Mouse (Mus musculus) neural tube, embryonic 11.5 days (tissue): ENCODE results near the gene Tnrc6b. TPM values are rescaled to one million over a fixed set of nuclear protein-coding genes. Genes with fewer than 3 reads are reported as not detected.
"Not testable (repeated sequence)": the region's sequence is repeated elsewhere in the genome, so short reads cannot be mapped to it uniquely, and the experiment has no call there.

Experiments
- ATAC-seq: fragments of 200-750 bp; cut with Nextera tagmentation; 2 replicates; pipeline ENCODE4 v1.8.0; 2017; ENCODE audit warnings: moderate number of reproducible peaks, mild to moderate bottlenecking, moderate TSS enrichment, moderate library complexity; ENCODE audit not compliant: insufficient read depth, low FRiP score, low TSS enrichment
- DNase-seq: peaks from one replicate; pipeline ENCODE4 v3.0.0-alpha.2; 2015; ENCODE audit warnings: low spot score
- H3K27ac ChIP-seq: fragments of 300-500 bp; sonication (generic); 2 replicates; pipeline ENCODE4 v1.5.1; 2014; ENCODE audit warnings: low read depth, mild to moderate bottlenecking, low read length
- H3K27me3 ChIP-seq: fragments of 300-500 bp; sonication (generic); 2 replicates; pipeline ENCODE4 v1.6.1; 2014; ENCODE audit warnings: mild to moderate bottlenecking, low read length, mixed read lengths; ENCODE audit not compliant: control insufficient read depth, insufficient read depth
- H3K36me3 ChIP-seq: fragments of 300-500 bp; sonication (generic); 2 replicates; pipeline ENCODE4 v1.6.1; 2014; ENCODE audit warnings: mild to moderate bottlenecking, low read length, moderate library complexity, mixed read lengths; ENCODE audit not compliant: control insufficient read depth, insufficient read depth
- H3K4me1 ChIP-seq: fragments of 300-500 bp; sonication (generic); 2 replicates; pipeline ENCODE4 v1.6.1; 2014; ENCODE audit warnings: low read length, mixed read lengths; ENCODE audit not compliant: control insufficient read depth, insufficient read depth
- H3K4me2 ChIP-seq: fragments of 300-500 bp; sonication (generic); 2 replicates; pipeline ENCODE4 v1.6.1; 2014; ENCODE audit warnings: low read depth, mild to moderate bottlenecking, moderate library complexity
- H3K4me3 ChIP-seq: fragments of 300-500 bp; sonication (generic); 2 replicates; pipeline ENCODE4 v1.5.1; 2014; ENCODE audit warnings: low read depth, low read length
- H3K9ac ChIP-seq: fragments of 300-500 bp; sonication (generic); 2 replicates; pipeline ENCODE4 v1.6.1; 2014; ENCODE audit warnings: mild to moderate bottlenecking, low read length
- H3K9me3 ChIP-seq: fragments of 300-500 bp; sonication (generic); 2 replicates; pipeline ENCODE4 v1.6.1; 2016; ENCODE audit warnings: low read length; ENCODE audit not compliant: control insufficient read depth
- WGBS: fragments of 180-500 bp; shearing (Covaris S2); extraction: QIAGEN DNeasy Blood & Tissue Kit; methylation state at CpG from one replicate; pipeline ENCODE4 v1.1.7; 2014; 5-methylcytosine and 5-hydroxymethylcytosine counted together
- polyA plus RNA-seq: library from polyadenylated mRNA; unstranded; fragments of >200 nt; fragmentation: Nextera tagmentation; extraction: Ambion mirVana; gene quantifications from 2 replicates; pipeline ENCODE4 v1.2.1, GENCODE M21; 2014

Tnrc6b gene
- polyA plus RNA-seq, 1 experiment from 2014 or later: 16.1 TPM

GRCm38 (mm10) chr15:80722366-80722765, 11.3 kb downstream of the Tnrc6b start:
- ATAC-seq (no peak), DNase-seq (no peak)
- H3K4me1 ChIP-seq: no peaks in the 10 kb centered on the region
- H3K4me2 ChIP-seq: no peak overlapping the region
- H3K36me3 ChIP-seq: no peaks in the 10 kb centered on the region
- no peak overlapping the region for H3K27ac ChIP-seq
- no peak overlapping the region for H3K4me3 ChIP-seq
- no peaks in the 10 kb centered on the region for H3K27me3 ChIP-seq
- H3K9me3 ChIP-seq: no peaks in the 10 kb centered on the region
- no peak overlapping the region for H3K9ac ChIP-seq
- WGBS: 60% methylated on average over 3 of the region's 3 CpGs

- no peak overlapping the region for H3K4me2 ChIP-seq
- no peaks in the 10 kb centered on the region for H3K36me3 ChIP-seq
- ATAC-seq (no peak), DNase-seq (no peak)
- H3K9ac ChIP-seq: no peak overlapping the region
- no peak overlapping the region for H3K27ac ChIP-seq
- no peak overlapping the region for H3K4me3 ChIP-seq
- 78% methylated on average over 2 of the region's 2 CpGs for WGBS
- H3K27me3 ChIP-seq: no peaks in the 10 kb centered on the region
- H3K4me1 ChIP-seq: no peaks in the 10 kb centered on the region
- H3K9me3 ChIP-seq: no peaks in the 10 kb centered on the region
Measured at GRCm38 (mm10) chr15:80729477-80729876, 18.4 kb downstream of the Tnrc6b start.

- Histone ChIP-seq H3K27ac (no peak overlapping the region), H3K36me3 (no peaks in the 10 kb centered on the region), H3K4me1 (no peaks in the 10 kb centered on the region), H3K4me2 (no peak overlapping the region), H3K9me3 (no peaks in the 10 kb centered on the region), H3K27me3 (no peaks in the 10 kb centered on the region), H3K4me3 (no peak overlapping the region), H3K9ac (no peak overlapping the region)
- ATAC-seq (no peak), DNase-seq (no peak)
- 100% methylated on average over 1 of the region's 1 CpGs for WGBS
Measured at GRCm38 (mm10) chr15:80731043-80731442, 19.9 kb downstream of the Tnrc6b start.

GRCm38 (mm10) chr15:80731511-80731910, 20.4 kb downstream of the Tnrc6b start:
- Histone ChIP-seq H3K9me3 (no peaks in the 10 kb centered on the region), H3K4me1 (no peaks in the 10 kb centered on the region), H3K27me3 (no peaks in the 10 kb centered on the region), H3K4me3 (no peak overlapping the region), H3K27ac (no peak overlapping the region), H3K4me2 (no peak overlapping the region), H3K9ac (no peak overlapping the region), H3K36me3 (no peaks in the 10 kb centered on the region)
- ATAC-seq (no peak), DNase-seq (no peak)
- 87% methylated on average over 3 of the region's 3 CpGs for WGBS

- DNase-seq: no peak
- 62% methylated on average over 4 of the region's 4 CpGs for WGBS
- no peak overlapping the region for H3K9ac ChIP-seq
Measured at GRCm38 (mm10) chr15:80732266-80733030, 21.3 kb downstream of the Tnrc6b start.

GRCm38 (mm10) chr15:80735300-80735699, 24.2 kb downstream of the Tnrc6b start:
- H3K36me3 ChIP-seq: no peaks in the 10 kb centered on the region
- no peak overlapping the region for H3K4me2 ChIP-seq
- H3K9me3 ChIP-seq: no peaks in the 10 kb centered on the region
- no peak for DNase-seq
- ATAC-seq: no peak
- H3K4me3 ChIP-seq: no peak overlapping the region
- WGBS: 87% methylated on average over 3 of the region's 3 CpGs
- H3K9ac ChIP-seq: no peak overlapping the region
- no peaks in the 10 kb centered on the region for H3K4me1 ChIP-seq
- H3K27me3 ChIP-seq: no peaks in the 10 kb centered on the region
- no peak overlapping the region for H3K27ac ChIP-seq

More at GRCm38 (mm10) chr15:80732266-80733030, 21.3 kb downstream of the Tnrc6b start:
- no peak overlapping the region for H3K27ac ChIP-seq
- no peak overlapping the region for H3K4me3 ChIP-seq
- no peaks in the 10 kb centered on the region for H3K36me3 ChIP-seq
- no peaks in the 10 kb centered on the region for H3K9me3 ChIP-seq
- H3K27me3 ChIP-seq: no peaks in the 10 kb centered on the region
- H3K4me2 ChIP-seq: no peak overlapping the region
- no peaks in the 10 kb centered on the region for H3K4me1 ChIP-seq
- ATAC-seq: no peak

- H3K4me1 ChIP-seq, H3K4me3 ChIP-seq, H3K9ac ChIP-seq, H3K27ac ChIP-seq, H3K27me3 ChIP-seq, H3K4me2 ChIP-seq, H3K9me3 ChIP-seq, ATAC-seq, H3K36me3 ChIP-seq, DNase-seq: not testable (repeated sequence)
- 90% methylated on average over 3 of the region's 4 CpGs for WGBS
Measured at GRCm38 (mm10) chr15:80735708-80736107, 24.6 kb downstream of the Tnrc6b start.

- WGBS: 59% methylated on average over 1 of the region's 1 CpGs
- Histone ChIP-seq H3K4me2 (no peak overlapping the region), H3K4me1 (no peaks in the 10 kb centered on the region), H3K27ac (no peak overlapping the region), H3K36me3 (no peaks in the 10 kb centered on the region), H3K9ac (no peak overlapping the region), H3K9me3 (no peaks in the 10 kb centered on the region), H3K27me3 (no peaks in the 10 kb centered on the region), H3K4me3 (no peak overlapping the region)
- DNase-seq: no peak
- ATAC-seq: no peak
Measured at GRCm38 (mm10) chr15:80736553-80736952, 25.4 kb downstream of the Tnrc6b start.

GRCm38 (mm10) chr15:80738244-80738643, 27.1 kb downstream of the Tnrc6b start:
- no peak overlapping the region for H3K9ac ChIP-seq
- ATAC-seq (no peak), DNase-seq (no peak)
- no peak overlapping the region for H3K27ac ChIP-seq
- no peaks in the 10 kb centered on the region for H3K27me3 ChIP-seq
- H3K4me3 ChIP-seq: no peak overlapping the region
- no peaks in the 10 kb centered on the region for H3K36me3 ChIP-seq
- H3K9me3 ChIP-seq: no peaks in the 10 kb centered on the region
- no peak overlapping the region for H3K4me2 ChIP-seq
- 100% methylated on average over 2 of the region's 2 CpGs for WGBS
- no peaks in the 10 kb centered on the region for H3K4me1 ChIP-seq
